ENCODE assay signal across 26 mouse cellular contexts in genomic region chr6:136303514-136303913, GRCm38 (mm10). TPM values are rescaled to one million over a fixed set of nuclear protein-coding genes. Genes with fewer than 3 reads are reported as not detected.
A peak's percentile ranks its signal among the peaks of the same experiment; 100 is the strongest.
DNase-seq lines count a peak whose midpoint lies in the region; ATAC-seq and TF ChIP-seq lines count a peak whose summit lies in the region.
"Had no signal": no experiment of that assay in that cellular context is flagged by ENCODE, and none has a peak within 500 bp of the region (broad histone marks: within the 10 kb centered on the region; RNA-seq: fewer than 3 reads in every experiment).

No protein-coding gene starts in this region.

- ATAC-seq in CD4-positive, CD25-positive, alpha-beta regulatory T cell, adult 4 months, result no peak

- H3K4me1 ChIP-seq in lung, adult 2 months (ENCODE audit: control insufficient read depth, insufficient read depth, low read length), result no peaks in the 10 kb centered on the region; the same call in 1 of the 2 replicates
- H3K4me1 ChIP-seq: embryonic facial prominence, embryonic 15.5 days; heart, embryonic 13.5 days had no signal

- peak overlapping the region; percentile 97 for H3K27ac ChIP-seq in left cerebral cortex, adult 2 months
- H3K27ac ChIP-seq: embryonic facial prominence, embryonic 15.5 days; heart, embryonic 13.5 days; hindbrain, embryonic 15.5 days had no signal

- no peak for TF ChIP-seq POLR2A in lung, adult 2 months (IDR thresholded peaks at IDR 0.05; ENCODE audit: borderline replicate concordance, extremely low read depth, low read depth, low read length)

- no peak for DNase-seq in left cerebral cortex, adult 2 months (ENCODE audit: extremely low spot score in 1 of 2, low spot score in 2 of 2)
- DNase-seq in left cerebral cortex, adult 11 months (ENCODE audit: low spot score), result no peak
- DNase-seq in lung, postnatal 25 days (ENCODE audit: low spot score), result peak; percentile 60
- no peak for DNase-seq in lung, adult 2 months
- DNase-seq in gonadal fat pad, adult 2 months (ENCODE audit: low read depth), result peak; percentile 23
- DNase-seq in left cerebral cortex, adult 9 months (ENCODE audit: low spot score in 2 of 2), result no peak
- DNase-seq: adrenal gland, adult 8-10 months; adrenal gland, postnatal 36 days; cerebellum, adult 2 months; cerebellum, postnatal 10 days; embryo, embryonic 11 days; gastrocnemius, postnatal 14 days; heart, postnatal 36 days had no signal

- no peak overlapping the region for H3K4me3 ChIP-seq in left cerebral cortex, adult 2 months
- H3K4me3 ChIP-seq in lung, adult 2 months (replicated peaks; ENCODE audit: extremely low read depth, low read depth, low read length), result no peak overlapping the region
- H3K4me3 ChIP-seq: embryonic facial prominence, embryonic 15.5 days; erythroblast, embryonic 14.5 days; forebrain, embryonic 15.5 days; heart, embryonic 13.5 days; hindbrain, embryonic 15.5 days had no signal

- intact Hi-C loops in left cerebral cortex, adult 2 months (cut with DNase I), result no loop called here

- no peak for TF ChIP-seq CTCF in left cerebral cortex, adult 2 months (IDR thresholded peaks at IDR 0.05)
- TF ChIP-seq CTCF in lung, adult 2 months (IDR thresholded peaks at IDR 0.05; ENCODE audit: insufficient read depth, low read length), result no peak

RNA-seq across cellular contexts. Expression of gene Gm8994, which starts 23.8 kb away (rescaled TPM):
- total RNA-seq in left cerebral cortex, adult 2 months (2021), result not detected
- polyA plus RNA-seq in lung, adult 2 months (2012; rRNA removed), result not detected in 2 replicates
- polyA plus RNA-seq in gonadal fat pad, adult 2 months (2012; rRNA removed), result not detected in 2 replicates
- not detected for polyA plus RNA-seq in CD4-positive, CD25-positive, alpha-beta regulatory T cell, adult 4 months (2017; shearing (Covaris generic))
- total RNA-seq: adrenal gland, adult 8-10 months; adrenal gland, postnatal 36 days; G1E; gastrocnemius, adult 18-20 months; gastrocnemius, postnatal 14 days; heart, postnatal 36 days had no signal
- polyA plus RNA-seq: embryonic facial prominence, embryonic 11.5 days; embryonic facial prominence, embryonic 15.5 days; erythroblast, embryonic 14.5 days; forebrain, embryonic 11.5 days; forebrain, embryonic 15.5 days; frontal cortex, adult 2 months; heart, embryonic 13.5 days; heart, postnatal 0 days; hindbrain, embryonic 11.5 days; hindbrain, embryonic 15.5 days had no signal

Comparison
In these comparisons a context has a peak if more than half of its experiments do, and no peak if none do; other contexts are left out.
1. DNase-seq: peak in lung, postnatal 25 days (single experiment) and gonadal fat pad, adult 2 months (single experiment); none in left cerebral cortex, adult 2 months (0 of 2), left cerebral cortex, adult 11 months (single experiment), lung, adult 2 months (single experiment) and left cerebral cortex, adult 9 months (0 of 2).